Mouse (Mus musculus) cerebellum, postnatal 25 days (tissue): ENCODE measurements around the gene Cdr2.
"Not testable (repeated sequence)": the region's sequence is repeated elsewhere in the genome, so short reads cannot be mapped to it uniquely, and the experiment has no call there.

ENCODE experiments used
- DNase-seq, 2 experiments: peaks; one replicate each; pipeline ENCODE4 v3.0.0; 2021; ENCODE audit warnings: mixed read lengths in 2 of 2

Gene Cdr2

GRCm38 (mm10) chr7:120982200-120982841 is at the start of gene Cdr2, which contains the start of gene Mfsd13b:
Cdr2 (minus strand) TSS chr7:120982312.
Mfsd13b (plus strand) TSS chr7:120982509.
- DNase-seq, result peak; percentile 93

DNA sequence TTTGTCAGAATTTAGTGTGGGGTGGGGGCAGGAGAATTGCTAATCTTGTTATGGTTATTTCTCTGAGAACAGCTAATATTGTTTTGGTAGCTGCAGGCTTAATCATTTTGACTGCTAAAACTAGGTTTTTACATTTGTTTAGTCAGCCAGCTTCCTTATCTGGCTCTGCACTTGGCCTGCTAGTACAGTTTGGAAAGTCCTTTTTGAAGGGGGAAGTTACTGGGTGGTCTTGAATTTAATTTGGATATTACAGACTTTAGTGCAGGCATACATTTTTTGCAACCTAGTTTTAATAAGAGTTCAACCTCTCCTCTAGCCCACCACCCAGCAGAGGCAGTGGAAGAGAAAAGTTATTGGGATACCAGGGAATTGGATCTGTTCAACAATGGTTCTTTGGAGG is 47.8 kb upstream of the Cdr2 start:
- not testable (repeated sequence) for DNase-seq

DNA sequence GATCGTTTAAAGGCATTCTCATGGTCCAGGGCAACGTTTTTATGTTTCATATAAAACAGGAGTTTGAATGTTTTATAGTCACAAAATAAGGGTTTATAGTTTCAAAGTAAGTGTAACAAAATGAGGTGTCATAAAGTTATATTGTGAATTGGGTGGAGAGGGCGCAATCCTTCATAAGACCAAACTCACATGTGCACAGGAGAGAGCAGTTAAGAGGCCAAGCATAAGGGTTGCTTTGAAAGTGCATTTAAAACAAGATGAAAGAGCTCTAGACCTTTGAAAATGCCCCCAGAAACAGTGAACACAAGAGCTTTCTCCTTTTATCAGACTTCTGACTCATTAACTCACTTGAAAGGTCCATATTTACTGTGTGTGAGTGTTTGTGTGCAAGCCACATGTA is 44.2 kb upstream of the Cdr2 start:
- no peak for DNase-seq

DNA sequence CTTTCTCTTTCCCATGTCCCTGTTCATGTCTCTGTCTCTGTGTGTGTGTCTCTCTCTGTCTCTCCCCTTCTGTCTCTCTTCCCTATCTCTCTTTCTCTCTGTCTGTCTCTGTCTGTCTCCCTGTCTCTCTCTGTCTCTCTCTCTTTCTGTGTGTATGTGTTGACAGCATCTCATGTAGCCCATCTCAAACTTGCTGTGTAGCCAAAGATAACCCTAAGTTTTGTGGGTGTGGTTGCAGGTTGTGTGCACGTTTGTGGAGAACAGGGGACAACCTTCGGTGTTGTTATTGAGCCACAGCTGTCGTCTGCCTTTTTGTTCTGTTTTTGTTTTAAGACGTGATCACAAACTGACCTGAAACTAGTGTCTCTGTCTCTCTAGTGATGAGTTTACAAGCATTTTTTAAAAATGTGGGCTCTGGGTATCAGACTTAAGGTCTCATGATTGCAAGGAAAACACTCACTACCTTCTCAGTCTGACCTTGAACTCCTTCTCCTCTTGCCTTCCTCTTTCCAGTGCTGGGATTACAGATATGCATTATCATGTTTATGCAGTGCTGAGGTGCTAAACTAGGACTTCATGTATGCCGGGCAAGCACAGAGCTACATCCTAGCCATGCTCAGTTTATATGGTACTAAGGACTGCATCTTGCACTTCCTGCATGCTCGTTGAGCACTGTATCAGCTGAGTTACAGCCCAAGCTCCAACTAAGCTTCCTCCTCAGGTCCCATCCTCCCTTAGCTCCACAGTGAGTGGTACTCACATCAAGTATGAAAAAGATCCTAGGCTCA is 43.3 kb upstream of the Cdr2 start:
- DNase-seq, result no peak

- DNase-seq, result no peak
These were observed 38.2 kb upstream of the Cdr2 start for GRCm38 (mm10) chr7:121020277-121020676.

DNA sequence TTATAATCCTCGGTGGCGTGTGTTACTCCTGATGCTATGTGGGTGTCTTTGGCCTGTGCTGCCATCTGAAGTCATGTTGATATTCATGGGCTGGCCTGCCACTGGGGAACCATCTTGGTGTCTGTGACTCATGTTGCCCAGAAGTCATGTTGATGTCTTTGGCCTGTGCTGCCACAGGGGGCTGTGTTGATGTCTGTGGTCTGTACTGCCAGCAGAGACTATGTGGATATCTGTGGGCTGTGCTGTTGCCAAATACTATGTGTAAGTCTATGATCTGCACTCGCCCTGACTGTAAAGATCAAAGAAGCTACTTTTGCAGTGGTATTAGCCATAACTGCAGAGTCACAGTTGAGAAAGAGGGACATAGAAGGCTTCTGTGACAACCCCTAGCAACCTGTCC is 36.7 kb upstream of the Cdr2 start:
- DNase-seq, result no peak

GRCm38 (mm10) chr7:121014486-121014885 is 32.4 kb upstream of the Cdr2 start:
- DNase-seq, result no peak

GRCm38 (mm10) chr7:121011794-121012689 is 29.9 kb upstream of the Cdr2 start:
- DNase-seq, result no peak

GRCm38 (mm10) chr7:121003793-121004418 is 21.8 kb upstream of the Cdr2 start:
- no peak for DNase-seq

- DNase-seq, result no peak
These were observed 20.4 kb upstream of the Cdr2 start for GRCm38 (mm10) chr7:121002407-121002928.

DNA sequence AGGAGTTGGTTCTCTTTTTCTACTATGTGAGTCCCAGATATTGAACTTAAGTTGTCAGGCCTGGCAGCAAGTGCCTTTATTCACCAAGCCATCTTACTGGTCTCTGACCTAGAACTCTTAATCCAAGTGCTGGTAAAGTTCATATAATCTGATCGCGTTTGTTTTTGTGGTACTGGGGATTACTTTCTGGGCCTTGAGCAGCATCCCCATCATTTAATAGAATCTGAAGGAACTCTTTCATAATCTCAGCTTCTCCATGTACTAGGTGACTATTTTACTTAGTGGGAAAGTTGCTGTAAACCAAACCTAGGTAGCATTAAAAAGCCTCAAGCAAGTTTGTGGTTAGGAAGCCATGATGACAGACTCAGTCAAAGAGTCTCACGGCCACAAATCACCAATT is 19.8 kb upstream of the Cdr2 start:
- no peak for DNase-seq

GRCm38 (mm10) chr7:121000065-121000822 is 18.1 kb upstream of the Cdr2 start:
- no peak for DNase-seq

DNA sequence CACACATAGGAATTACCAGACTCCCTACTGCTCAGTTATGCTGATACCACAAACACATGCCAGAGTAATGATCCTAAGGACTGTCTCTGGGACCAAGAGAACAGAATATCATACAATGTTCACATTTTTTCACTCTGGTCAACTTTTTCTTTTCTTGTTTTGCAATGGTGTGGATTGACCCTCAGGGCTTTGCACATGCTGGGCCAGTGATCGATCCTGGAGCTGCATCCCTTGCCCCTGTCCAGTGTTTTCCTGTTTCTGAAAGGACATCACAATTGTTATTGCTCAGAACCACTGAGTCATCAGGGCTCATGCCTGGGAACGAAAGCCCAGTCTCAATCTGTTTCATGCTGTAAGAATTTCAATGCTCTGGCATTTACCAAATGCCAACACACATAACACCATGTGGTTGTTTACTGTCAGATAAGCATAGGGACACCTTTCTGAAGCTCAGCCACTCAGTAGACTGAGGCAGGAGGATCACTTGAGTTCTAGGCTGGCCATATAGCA is 17.0 kb upstream of the Cdr2 start:
- no peak for DNase-seq

DNA sequence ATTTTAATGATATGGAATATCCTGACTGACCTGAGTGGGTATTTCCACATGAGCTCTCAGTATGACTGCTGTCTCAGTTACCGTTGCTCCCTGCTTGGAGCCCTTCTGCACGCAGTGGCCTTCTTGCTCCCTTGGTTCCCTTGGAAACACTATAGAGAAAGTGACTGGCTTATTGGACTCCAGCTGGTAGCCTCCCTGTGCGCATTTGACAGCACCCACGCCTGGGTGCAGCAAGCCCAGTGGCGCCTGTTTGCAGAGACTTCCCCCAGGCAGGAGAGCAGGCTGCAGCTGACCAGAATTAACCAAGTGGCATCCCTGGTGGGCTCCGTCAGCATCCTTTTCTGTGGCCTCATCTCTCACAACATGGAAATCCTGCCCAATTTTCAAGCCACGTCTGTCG is 9.1 kb upstream of the Cdr2 start:
- no peak for DNase-seq

- no peak for DNase-seq
These were observed 856 bp upstream of the Cdr2 start for GRCm38 (mm10) chr7:120982968-120983367.

DNA sequence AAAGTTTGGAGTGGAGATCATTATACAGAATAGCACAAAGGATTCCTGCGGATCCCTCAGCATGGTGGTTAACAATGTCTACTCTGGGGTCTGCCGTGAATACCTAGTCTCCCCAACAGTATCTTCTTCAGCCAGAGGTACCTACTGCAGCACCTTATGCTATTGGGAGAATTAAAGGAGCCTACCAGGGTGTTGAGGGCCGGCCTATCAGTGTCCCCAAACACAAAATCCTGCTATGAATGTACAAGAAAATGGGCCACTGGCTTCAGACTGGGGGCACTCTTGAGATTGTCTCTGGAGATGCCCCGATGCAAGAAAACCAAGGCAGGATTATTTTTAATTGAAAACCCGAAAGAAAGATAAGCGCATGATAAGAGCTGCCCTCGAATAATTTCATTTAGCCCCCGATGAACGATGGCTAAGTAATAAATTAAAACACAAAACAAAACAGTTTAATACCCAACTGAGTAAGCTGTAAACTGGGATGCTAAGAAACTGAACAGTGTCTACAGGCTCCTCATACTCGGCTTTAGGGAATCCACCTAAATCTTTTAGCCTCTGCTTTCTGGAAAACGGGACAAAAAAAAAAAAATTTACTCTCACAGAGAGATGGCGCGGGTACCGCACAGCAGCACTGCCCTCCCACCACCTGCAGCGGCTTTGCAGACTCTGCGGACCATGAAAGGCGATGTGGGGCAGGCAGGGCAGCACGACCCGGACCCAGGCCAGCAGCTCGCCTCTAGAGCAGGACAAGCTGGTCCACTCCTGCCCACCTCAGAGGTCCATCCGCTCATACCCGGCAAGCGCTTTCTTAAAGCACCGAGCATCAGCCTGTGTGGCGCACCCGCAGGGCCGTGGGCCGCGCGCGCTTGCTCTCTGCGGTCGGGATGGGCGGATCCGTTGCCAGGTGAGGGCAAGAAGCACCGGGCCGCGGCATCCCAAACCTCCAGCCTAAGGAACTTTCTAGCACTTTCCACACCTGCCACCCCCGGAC is 884 bp downstream of the Cdr2 start:
- DNase-seq, result peak; percentile 61 to 72

DNA sequence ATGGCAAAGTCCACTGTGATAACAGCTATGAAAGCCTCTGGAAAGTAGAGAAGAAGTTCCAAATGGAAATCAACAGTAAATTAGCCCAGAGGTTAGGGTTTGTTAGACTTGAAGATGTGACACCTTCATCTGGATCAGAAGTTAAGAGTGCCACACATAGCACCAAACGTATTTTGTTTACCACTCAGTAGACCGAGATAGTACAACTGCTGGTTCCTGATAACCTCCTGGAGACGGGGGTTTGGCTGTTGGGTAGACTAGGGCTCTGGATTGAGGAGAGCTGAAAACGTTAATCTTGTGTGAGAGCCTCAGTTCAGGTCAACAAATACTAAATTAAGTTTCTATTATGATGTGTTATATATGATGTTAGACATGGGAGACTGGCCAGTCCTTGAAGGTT is 2.1 kb downstream of the Cdr2 start:
- no peak for DNase-seq

DNA sequence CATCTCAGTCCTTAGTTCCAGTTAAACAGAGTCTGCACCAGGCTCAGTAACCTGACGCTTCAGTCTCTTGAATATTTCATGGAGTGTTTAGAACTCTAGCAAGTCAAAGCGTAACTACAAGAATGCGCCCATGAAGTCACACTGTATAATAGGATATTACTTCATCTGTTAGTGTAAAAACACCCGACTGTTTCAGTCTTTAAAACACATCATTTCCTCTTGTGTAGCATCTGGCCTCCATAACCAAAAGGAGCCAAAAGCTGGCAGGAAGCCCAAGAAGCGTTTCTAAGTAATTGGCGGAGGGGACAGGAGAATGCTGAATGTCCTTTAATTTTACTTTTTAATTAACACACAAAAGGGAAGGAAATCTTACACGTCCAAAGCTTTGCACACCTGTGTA is 5.0 kb downstream of the Cdr2 start:
- DNase-seq, result no peak

- DNase-seq, result no peak
These were observed 8.1 kb downstream of the Cdr2 start for GRCm38 (mm10) chr7:120974001-120974400.

GRCm38 (mm10) chr7:120972471-120972870 is 9.6 kb downstream of the Cdr2 start:
- DNase-seq, result not testable (repeated sequence)
